Mouse (Mus musculus) layer of hippocampus, adult 8-10 months (tissue): Measurements from ENCODE around the gene Uggt2. TPM values are rescaled to one million over a fixed set of nuclear protein-coding genes. Genes with fewer than 3 reads are reported as not detected.

Experiments
- total RNA-seq, 4 experiments: library from RNA; stranded (reverse); gene quantifications; 2 replicates each; pipeline ENCODE4 v1.2.4; 2022

The Uggt2 gene
- total RNA-seq, 4 experiments from 2014 or later: 28.3 to 45.0 (median 30.1) TPM

Other genes starting within 250 kb of the Uggt2 start
- gene Dzip1, start 174.0 kb downstream of the Uggt2 start, total RNA-seq: 100 to 1,000 TPM; 103 to 148 (median 130) TPM
- 10 to 100 TPM; 32.5 to 46.7 (median 40.3) TPM for gene Dnajc3, start 161.5 kb downstream of the Uggt2 start, total RNA-seq
- 10 to 100 TPM; 58.0 to 69.9 (median 64.4) TPM for gene Hs6st3, start 38.9 kb upstream of the Uggt2 start, total RNA-seq